Mouse (Mus musculus) thymus, adult 2 months (tissue): ENCODE data around the gene Styx. TPM values are rescaled to one million over a fixed set of nuclear protein-coding genes. Genes with fewer than 3 reads are reported as not detected.
"Not testable (repeated sequence)": the region's sequence is repeated elsewhere in the genome, so short reads cannot be mapped to it uniquely, and the experiment has no call there.

Source experiments
- DNase-seq: peaks from one replicate; pipeline ENCODE4 v3.0.0; 2021
- H3K27ac ChIP-seq: fragments of 200-500 bp; 2 replicates; pipeline ENCODE4 v1.5.1; 2012; ENCODE audit warnings: low read length, control low read depth; ENCODE audit not compliant: control insufficient read depth, insufficient read depth
- H3K27me3 ChIP-seq: fragments of 200-500 bp; 2 replicates; pipeline ENCODE4 v1.6.1; 2012; ENCODE audit warnings: mild to moderate bottlenecking, low read length, moderate library complexity, mixed read lengths; ENCODE audit not compliant: control insufficient read depth, insufficient read depth
- H3K36me3 ChIP-seq: fragments of 200-500 bp; 2 replicates; pipeline ENCODE4 v1.6.1; 2012; ENCODE audit warnings: mild to moderate bottlenecking, low read length, moderate library complexity; ENCODE audit not compliant: control insufficient read depth, insufficient read depth
- H3K4me1 ChIP-seq: fragments of 200-500 bp; replicated peaks from 2 replicates; pipeline ENCODE4 v1.6.1; 2012; ENCODE audit warnings: low read length; ENCODE audit not compliant: control insufficient read depth, insufficient read depth
- H3K4me3 ChIP-seq: fragments of 200-500 bp; 2 replicates; pipeline ENCODE4 v1.5.1; 2012; ENCODE audit warnings: mild to moderate bottlenecking, low read length, control low read depth, moderate library complexity; ENCODE audit not compliant: control insufficient read depth, insufficient read depth
- CTCF ChIP-seq: fragments of 200-500 bp; IDR thresholded peaks from 2 replicates; pipeline ENCODE4 v1.5.1; 2012; ENCODE audit warnings: mild to moderate bottlenecking, control low read depth, low read length, moderate library complexity, borderline replicate concordance; ENCODE audit not compliant: control insufficient read depth, poor library complexity, insufficient read depth; ENCODE audit errors: extremely low read depth
- POLR2A ChIP-seq: fragments of 200-500 bp; IDR thresholded peaks from 2 replicates; pipeline ENCODE4 v1.6.1; 2012; ENCODE audit warnings: mild to moderate bottlenecking, low read length, control low read depth, moderate library complexity; ENCODE audit not compliant: control insufficient read depth, poor library complexity, insufficient read depth; ENCODE audit errors: extremely low read depth
- WGBS: fragments of 180-500 bp; shearing (Covaris S2); methylation state at CpG from one replicate; pipeline ENCODE4 v1.1.7; 2018; 5-methylcytosine and 5-hydroxymethylcytosine counted together
- polyA plus RNA-seq: library from polyadenylated mRNA; depleted of rRNA; stranded (reverse); fragments of >200 nt; gene quantifications from 2 replicates; pipeline ENCODE4 v1.2.3, GENCODE M21; 2012

Styx gene
- polyA plus RNA-seq, 1 experiment, result 22.6 TPM

GRCm38 (mm10) chr14:45461945-45462344 is 111.1 kb downstream of the Styx start:
- TF ChIP-seq CTCF (no peak), POLR2A (no peak)
- no peaks in the 10 kb centered on the region for H3K27me3 ChIP-seq
- H3K4me1 ChIP-seq, result no peaks in the 10 kb centered on the region
- no peak overlapping the region for H3K4me3 ChIP-seq
- 96% methylated on average over 6 of the region's 6 CpGs for WGBS
- no peaks in the 10 kb centered on the region for H3K36me3 ChIP-seq
- H3K27ac ChIP-seq, result no peak overlapping the region
- DNase-seq, result no peak

- WGBS, result 79% methylated on average over 6 of the region's 6 CpGs
- Histone ChIP-seq H3K27me3 (no peaks in the 10 kb centered on the region), H3K27ac (no peak overlapping the region), H3K4me3 (no peak overlapping the region), H3K4me1 (no peaks in the 10 kb centered on the region), H3K36me3 (no peaks in the 10 kb centered on the region)
- no peak for DNase-seq
- TF ChIP-seq POLR2A (no peak), CTCF (no peak)
These were observed 111.5 kb downstream of the Styx start for GRCm38 (mm10) chr14:45462374-45462773.

- TF ChIP-seq CTCF, result no peak
- TF ChIP-seq POLR2A, result no peak
- no peak for DNase-seq
- Histone ChIP-seq H3K4me1 (no peaks in the 10 kb centered on the region), H3K27me3 (no peaks in the 10 kb centered on the region), H3K27ac (no peak overlapping the region), H3K4me3 (no peak overlapping the region), H3K36me3 (no peaks in the 10 kb centered on the region)
- WGBS, result 89% methylated on average over 10 of the region's 10 CpGs
These were observed 112.1 kb downstream of the Styx start for GRCm38 (mm10) chr14:45462875-45463475.

GRCm38 (mm10) chr14:45463599-45463998 is 112.7 kb downstream of the Styx start:
- no peak overlapping the region for H3K4me3 ChIP-seq
- no peaks in the 10 kb centered on the region for H3K27me3 ChIP-seq
- 74% methylated on average over 10 of the region's 10 CpGs for WGBS
- H3K27ac ChIP-seq, result no peak overlapping the region
- no peaks in the 10 kb centered on the region for H3K4me1 ChIP-seq
- DNase-seq, result no peak
- no peaks in the 10 kb centered on the region for H3K36me3 ChIP-seq
- no peak for TF ChIP-seq CTCF

GRCm38 (mm10) chr14:45464036-45465035 is 113.4 kb downstream of the Styx start:
- no peak overlapping the region for H3K4me3 ChIP-seq
- no peak for DNase-seq
- H3K36me3 ChIP-seq, result no peaks in the 10 kb centered on the region
- no peak overlapping the region for H3K27ac ChIP-seq
- H3K27me3 ChIP-seq, result no peaks in the 10 kb centered on the region
- TF ChIP-seq CTCF, result no peak
- H3K4me1 ChIP-seq, result no peaks in the 10 kb centered on the region
- WGBS, result 89% methylated on average over 19 of the region's 19 CpGs

- H3K27ac ChIP-seq, result not testable (repeated sequence)
These were observed 115.5 kb downstream of the Styx start for GRCm38 (mm10) chr14:45466371-45466770.

More at GRCm38 (mm10) chr14:45466371-45466770, 115.5 kb downstream of the Styx start:
- DNase-seq, H3K36me3 ChIP-seq, H3K4me3 ChIP-seq, H3K4me1 ChIP-seq, H3K27me3 ChIP-seq: not testable (repeated sequence)
- whole genome bisulfite sequencing, result 96% methylated on average over 8 of the region's 8 CpGs
